Mouse (Mus musculus) erythroblast, embryonic 14.5 days (primary cell): ENCODE measurements around the gene Poc1a. TPM values are rescaled to one million over a fixed set of nuclear protein-coding genes. Genes with fewer than 3 reads are reported as not detected.

Source experiments
- H3K27me3 ChIP-seq: 2 replicates; pipeline ENCODE4 v1.6.1; 2012; ENCODE audit warnings: inconsistent platforms; ENCODE audit not compliant: control insufficient read depth
- H3K36me3 ChIP-seq: 2 replicates; pipeline ENCODE4 v1.6.1; 2012; ENCODE audit warnings: mild to moderate bottlenecking, inconsistent platforms; ENCODE audit not compliant: control insufficient read depth
- H3K4me1 ChIP-seq: 2 replicates; pipeline ENCODE4 v1.6.1; 2012; ENCODE audit warnings: inconsistent platforms; ENCODE audit not compliant: control insufficient read depth
- H3K4me3 ChIP-seq: replicated peaks from 2 replicates; pipeline ENCODE3; 2012; ENCODE audit warnings: moderate library complexity, mild to moderate bottlenecking, inconsistent platforms
- H3K9me3 ChIP-seq: 2 replicates; pipeline ENCODE4 v1.6.1; 2012; ENCODE audit warnings: low read length, inconsistent platforms, mixed read lengths; ENCODE audit not compliant: control insufficient read depth
- GATA1 ChIP-seq: IDR thresholded peaks from 2 replicates; pipeline ENCODE4 v1.6.1; 2012; ENCODE audit warnings: low read length, inconsistent platforms, mixed read lengths
- TAL1 ChIP-seq: IDR thresholded peaks from 3 replicates; pipeline ENCODE4 v1.6.1; 2012; ENCODE audit warnings: low read length, inconsistent platforms, mixed read lengths
- polyA plus RNA-seq: library from polyadenylated mRNA; stranded (reverse); fragments of >175 nt; gene quantifications from 2 replicates; pipeline ENCODE4 v1.2.3, GENCODE M21; 2012

Gene Poc1a
- polyA plus RNA-seq, 1 experiment = 1.8 TPM

- TF ChIP-seq TAL1 (no peak), GATA1 (no peak)
- H3K4me3 ChIP-seq = no peak overlapping the region
- no peaks in the 10 kb centered on the region for H3K36me3 ChIP-seq
- H3K27me3 ChIP-seq = no peaks in the 10 kb centered on the region
- no peaks in the 10 kb centered on the region for H3K9me3 ChIP-seq
- H3K4me1 ChIP-seq = no peaks in the 10 kb centered on the region; the same call in 1 of the 2 replicates
These were observed 11.0 kb upstream of the Poc1a start for GRCm38 (mm10) chr9:106269879-106270278.

GRCm38 (mm10) chr9:106270656-106271055 is 10.2 kb upstream of the Poc1a start:
- Histone ChIP-seq H3K4me3 (no peak overlapping the region), H3K9me3 (no peaks in the 10 kb centered on the region), H3K36me3 (no peaks in the 10 kb centered on the region), H3K27me3 (no peaks in the 10 kb centered on the region), H3K4me1 (no peaks in the 10 kb centered on the region; the same call in 1 of the 2 replicates)
- no peak for TF ChIP-seq TAL1
- TF ChIP-seq GATA1 = no peak

- no peaks in the 10 kb centered on the region for H3K36me3 ChIP-seq
- no peak overlapping the region for H3K4me3 ChIP-seq
- TF ChIP-seq TAL1 = no peak
- TF ChIP-seq GATA1 = no peak
- H3K27me3 ChIP-seq = no peaks in the 10 kb centered on the region
- no peaks in the 10 kb centered on the region; the same call in 1 of the 2 replicates for H3K4me1 ChIP-seq
- H3K9me3 ChIP-seq = no peaks in the 10 kb centered on the region
These were observed 8.6 kb upstream of the Poc1a start for GRCm38 (mm10) chr9:106272288-106272687.

GRCm38 (mm10) chr9:106273276-106273675 is 7.6 kb upstream of the Poc1a start:
- TF ChIP-seq GATA1 = no peak
- no peak for TF ChIP-seq TAL1
- Histone ChIP-seq H3K36me3 (no peaks in the 10 kb centered on the region), H3K27me3 (no peaks in the 10 kb centered on the region)

GRCm38 (mm10) chr9:106273791-106274190 is 7.1 kb upstream of the Poc1a start:
- Histone ChIP-seq H3K36me3 (no peaks in the 10 kb centered on the region), H3K9me3 (no peaks in the 10 kb centered on the region), H3K4me1 (no peaks in the 10 kb centered on the region; the same call in 1 of the 2 replicates), H3K4me3 (no peak overlapping the region), H3K27me3 (no peaks in the 10 kb centered on the region)
- TF ChIP-seq TAL1 = no peak

More at GRCm38 (mm10) chr9:106273276-106273675, 7.6 kb upstream of the Poc1a start:
- Histone ChIP-seq H3K4me1 (no peaks in the 10 kb centered on the region; the same call in 1 of the 2 replicates), H3K9me3 (no peaks in the 10 kb centered on the region), H3K4me3 (no peak overlapping the region)

- TF ChIP-seq GATA1 (no peak), TAL1 (no peak)
These were observed 6.1 kb upstream of the Poc1a start for GRCm38 (mm10) chr9:106274652-106275180.

GRCm38 (mm10) chr9:106275806-106276205 is 5.1 kb upstream of the Poc1a start:
- H3K4me3 ChIP-seq = no peak overlapping the region
- H3K4me1 ChIP-seq = peaks cover 9% of the 10 kb centered on the region
- no peaks in the 10 kb centered on the region for H3K9me3 ChIP-seq
- H3K27me3 ChIP-seq = no peaks in the 10 kb centered on the region
- H3K36me3 ChIP-seq = no peaks in the 10 kb centered on the region
- no peak for TF ChIP-seq TAL1

More at GRCm38 (mm10) chr9:106274652-106275180, 6.1 kb upstream of the Poc1a start:
- H3K36me3 ChIP-seq = no peaks in the 10 kb centered on the region
- no peaks in the 10 kb centered on the region for H3K27me3 ChIP-seq
- no peak overlapping the region for H3K4me3 ChIP-seq
- no peaks in the 10 kb centered on the region for H3K9me3 ChIP-seq
- H3K4me1 ChIP-seq = peaks cover 3% of the 10 kb centered on the region

GRCm38 (mm10) chr9:106280386-106280785 is 475 bp upstream of the Poc1a start:
- Histone ChIP-seq H3K4me1 (peaks cover 26% of the 10 kb centered on the region), H3K27me3 (no peaks in the 10 kb centered on the region), H3K4me3 (peak overlapping the region; percentile 70), H3K9me3 (no peaks in the 10 kb centered on the region), H3K36me3 (peaks cover 27% of the 10 kb centered on the region)
- TF ChIP-seq TAL1 = no peak
- TF ChIP-seq GATA1 = no peak

- Histone ChIP-seq H3K4me1 (peaks cover 26% of the 10 kb centered on the region), H3K27me3 (no peaks in the 10 kb centered on the region), H3K9me3 (no peaks in the 10 kb centered on the region), H3K36me3 (peaks cover 40% of the 10 kb centered on the region), H3K4me3 (peak overlapping the region; percentile 70)
- TF ChIP-seq TAL1 (no peak), GATA1 (no peak)
These were observed 1.2 kb downstream of the Poc1a start for GRCm38 (mm10) chr9:106282024-106282423.

GRCm38 (mm10) chr9:106287165-106287564 is 6.3 kb downstream of the Poc1a start:
- H3K4me3 ChIP-seq = no peak overlapping the region
- peaks cover 8% of the 10 kb centered on the region for H3K4me1 ChIP-seq
- TF ChIP-seq GATA1 = no peak
- no peak for TF ChIP-seq TAL1
- no peaks in the 10 kb centered on the region for H3K9me3 ChIP-seq
- H3K36me3 ChIP-seq = peaks cover 82% of the 10 kb centered on the region
- H3K27me3 ChIP-seq = no peaks in the 10 kb centered on the region
